Mouse (Mus musculus) hindbrain, embryonic 12.5 days (tissue): ENCODE measurements at regions not wholly inside any gene's neighbourhood (a gene's known extent, or its start where the extent isn't known, plus 50 kb on each side); places are given as distances from the start of the nearest gene placed in this dataset.
A peak's percentile ranks its signal among the peaks of the same experiment; 100 is the strongest.
"Not testable (repeated sequence)": the region's sequence is repeated elsewhere in the genome, so short reads cannot be mapped to it uniquely, and the experiment has no call there.

Source experiments
- ATAC-seq: fragments of 200-750 bp; cut with Nextera tagmentation; 2 replicates; pipeline ENCODE4 v1.8.0; 2017; ENCODE audit warnings: moderate TSS enrichment; ENCODE audit not compliant: low FRiP score
- H3K27ac ChIP-seq: fragments of 300-500 bp; sonication (generic); 2 replicates; pipeline ENCODE4 v1.5.1; 2016; ENCODE audit warnings: mild to moderate bottlenecking
- H3K27me3 ChIP-seq: fragments of 300-500 bp; sonication (generic); 2 replicates; pipeline ENCODE4 v1.6.1; 2016; ENCODE audit warnings: mild to moderate bottlenecking
- H3K36me3 ChIP-seq: fragments of 300-500 bp; sonication (generic); 2 replicates; pipeline ENCODE4 v1.6.1; 2016; ENCODE audit warnings: mild to moderate bottlenecking
- H3K4me1 ChIP-seq: fragments of 300-500 bp; sonication (generic); 2 replicates; pipeline ENCODE4 v1.6.1; 2016
- H3K4me2 ChIP-seq: fragments of 300-500 bp; sonication (generic); replicated peaks from 2 replicates; pipeline ENCODE4 v1.6.1; 2016; ENCODE audit warnings: mild to moderate bottlenecking
- H3K4me3 ChIP-seq: fragments of 300-500 bp; sonication (generic); 2 replicates; pipeline ENCODE4 v1.5.1; 2016; ENCODE audit warnings: mild to moderate bottlenecking
- H3K9ac ChIP-seq: fragments of 300-500 bp; sonication (generic); 2 replicates; pipeline ENCODE4 v1.6.1; 2016; ENCODE audit warnings: mild to moderate bottlenecking, moderate library complexity
- H3K9me3 ChIP-seq: fragments of 300-500 bp; sonication (generic); replicated peaks from 2 replicates; pipeline ENCODE4 v1.6.1; 2016; ENCODE audit warnings: mild to moderate bottlenecking
- WGBS: fragments of 180-500 bp; shearing (Covaris S2); methylation state at CpG from one replicate; pipeline ENCODE4 v1.1.7; 2016; 5-methylcytosine and 5-hydroxymethylcytosine counted together

GRCm38 (mm10) chr10:49985038-49985437 is 196.5 kb upstream of the Grik2 start:
- no peaks in the 10 kb centered on the region for H3K4me1 ChIP-seq
- no peak overlapping the region for H3K4me3 ChIP-seq
- H3K27me3 ChIP-seq = no peaks in the 10 kb centered on the region
- WGBS = 69% methylated on average over 2 of the region's 2 CpGs
- ATAC-seq = no peak
- H3K36me3 ChIP-seq = no peaks in the 10 kb centered on the region
- H3K9me3 ChIP-seq = no peaks in the 10 kb centered on the region
- H3K9ac ChIP-seq = no peak overlapping the region
- H3K4me2 ChIP-seq = no peak overlapping the region
- no peak overlapping the region for H3K27ac ChIP-seq

DNA sequence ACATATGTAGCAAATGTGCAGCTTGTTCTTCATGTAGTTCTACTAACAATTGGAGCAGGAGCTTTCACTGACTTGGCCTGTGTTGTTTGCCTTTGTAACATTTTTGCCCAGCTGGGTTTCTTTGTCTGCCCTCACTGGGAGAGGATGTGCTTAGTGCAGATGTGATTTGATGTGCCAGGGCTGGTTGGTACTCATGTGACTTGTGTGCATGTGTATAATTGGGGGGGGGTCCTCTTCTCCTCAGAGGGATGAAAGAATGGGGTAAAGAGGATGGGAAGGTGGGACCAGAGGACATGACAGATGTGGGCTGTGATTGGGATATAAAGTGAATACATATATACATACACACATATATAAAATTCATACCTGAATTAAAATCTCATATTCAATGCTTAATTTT is 163.9 kb upstream of the Grik2 start:
- Histone ChIP-seq H3K4me3 (no peak overlapping the region), H3K9me3 (no peaks in the 10 kb centered on the region), H3K36me3 (no peaks in the 10 kb centered on the region), H3K4me2 (no peak overlapping the region), H3K27ac (no peak overlapping the region), H3K4me1 (no peaks in the 10 kb centered on the region), H3K27me3 (no peaks in the 10 kb centered on the region), H3K9ac (no peak overlapping the region)
- 0 out of 2 replicates have a peak, but pooled peaks have one; percentile 38 for ATAC-seq

DNA sequence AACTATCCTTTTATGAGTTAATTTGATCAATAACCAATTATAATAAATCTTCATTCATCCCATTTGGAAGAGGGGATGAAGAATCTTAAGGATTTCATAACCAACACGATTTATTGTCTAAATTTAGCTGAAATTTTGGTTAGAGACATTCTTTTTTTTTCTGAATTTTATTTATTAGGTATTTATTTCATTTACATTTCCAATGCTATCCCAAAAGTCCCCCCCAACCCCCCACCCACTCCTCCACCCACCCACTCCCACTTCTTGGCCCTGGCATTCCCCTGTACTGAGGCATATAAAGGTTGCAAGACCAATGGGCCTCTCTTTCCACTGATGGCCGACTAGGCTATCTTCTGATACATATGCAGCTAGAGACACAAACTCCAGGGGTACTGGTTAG is 148.7 kb upstream of the Grik2 start:
- H3K27ac ChIP-seq, H3K9me3 ChIP-seq, ATAC-seq, H3K4me2 ChIP-seq, H3K4me3 ChIP-seq, H3K27me3 ChIP-seq, H3K9ac ChIP-seq, H3K4me1 ChIP-seq, H3K36me3 ChIP-seq: not testable (repeated sequence)
- WGBS = 75% methylated on average over 2 of the region's 2 CpGs

- ATAC-seq, H3K27me3 ChIP-seq, H3K36me3 ChIP-seq, H3K27ac ChIP-seq, H3K4me2 ChIP-seq, H3K4me3 ChIP-seq, H3K9ac ChIP-seq, H3K9me3 ChIP-seq, H3K4me1 ChIP-seq: not testable (repeated sequence)
- 86% methylated on average over 4 of the region's 4 CpGs for WGBS
Measured at GRCm38 (mm10) chr10:49909206-49909605, 120.6 kb upstream of the Grik2 start.

DNA sequence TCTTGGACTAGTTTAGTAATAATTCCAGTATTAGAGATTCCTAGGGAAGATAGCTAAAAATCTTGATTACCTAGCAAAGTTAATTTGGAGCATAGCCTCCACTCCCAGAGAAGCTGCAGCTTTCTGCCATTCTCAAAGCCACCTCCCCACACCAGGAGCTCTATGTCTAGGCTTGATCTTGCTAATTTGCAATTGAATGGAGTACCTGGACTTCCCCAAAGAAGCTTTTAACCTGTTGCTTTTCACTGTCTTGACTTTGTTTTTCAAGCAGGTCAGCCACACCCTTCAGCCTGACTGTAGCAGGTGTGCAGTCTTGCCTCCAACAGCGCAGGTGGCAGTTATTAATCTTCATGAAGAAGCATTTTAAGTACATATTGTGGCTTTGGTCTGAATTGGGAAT is 119.6 kb upstream of the Grik2 start:
- H3K9ac ChIP-seq, ATAC-seq, H3K36me3 ChIP-seq, H3K4me3 ChIP-seq, H3K9me3 ChIP-seq, H3K4me1 ChIP-seq, H3K27ac ChIP-seq, H3K27me3 ChIP-seq, H3K4me2 ChIP-seq: not testable (repeated sequence)
- WGBS = 66% methylated on average over 1 of the region's 1 CpGs

DNA sequence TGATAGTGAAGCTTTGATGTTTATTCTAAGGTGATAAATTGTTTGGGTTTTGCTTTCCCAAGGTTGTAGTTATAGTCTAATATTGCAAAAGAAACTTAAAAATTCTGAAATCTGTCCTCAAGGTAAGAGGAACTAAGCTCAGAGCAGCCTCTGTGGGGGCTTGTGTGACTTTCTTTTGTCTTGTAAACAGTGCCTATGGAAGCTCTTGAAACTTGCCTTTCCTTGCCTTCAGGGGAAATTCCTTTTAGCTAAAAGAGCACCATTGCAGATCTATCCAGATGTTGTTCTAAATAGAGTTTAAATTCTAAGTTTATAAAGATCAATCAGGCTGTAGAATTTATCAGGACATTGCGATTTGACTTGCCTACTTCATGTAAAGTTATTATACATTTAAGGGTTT is 116.1 kb upstream of the Grik2 start:
- H3K4me1 ChIP-seq, H3K4me3 ChIP-seq, H3K9ac ChIP-seq, H3K27me3 ChIP-seq, H3K4me2 ChIP-seq, H3K36me3 ChIP-seq, ATAC-seq, H3K27ac ChIP-seq, H3K9me3 ChIP-seq: not testable (repeated sequence)
- WGBS = 91% methylated on average over 1 of the region's 1 CpGs

DNA sequence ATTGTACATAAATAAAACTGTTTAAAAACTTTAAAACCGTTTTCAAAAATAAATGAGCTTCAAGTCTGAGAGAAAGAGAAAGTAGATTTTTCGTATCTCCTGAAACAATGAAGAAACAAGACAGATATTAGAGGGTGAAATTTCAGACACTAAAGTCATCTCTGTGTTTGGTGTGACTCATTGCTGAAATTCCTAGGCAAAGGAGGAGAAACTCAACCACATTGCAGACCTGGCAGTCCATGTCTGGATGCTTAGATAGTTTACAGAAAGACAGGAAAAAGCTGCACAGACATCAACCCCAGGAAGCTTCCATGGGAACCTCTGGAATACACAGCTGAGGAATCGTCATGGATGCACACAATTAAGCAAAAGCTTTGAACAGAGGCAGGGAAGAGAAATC is 106.9 kb upstream of the Grik2 start:
- Histone ChIP-seq H3K27ac (no peak overlapping the region), H3K4me2 (no peak overlapping the region), H3K4me3 (no peak overlapping the region), H3K27me3 (no peaks in the 10 kb centered on the region), H3K36me3 (no peaks in the 10 kb centered on the region), H3K9ac (no peak overlapping the region), H3K9me3 (no peaks in the 10 kb centered on the region), H3K4me1 (no peaks in the 10 kb centered on the region)
- WGBS = 77% methylated on average over 3 of the region's 3 CpGs
- no peak for ATAC-seq

DNA sequence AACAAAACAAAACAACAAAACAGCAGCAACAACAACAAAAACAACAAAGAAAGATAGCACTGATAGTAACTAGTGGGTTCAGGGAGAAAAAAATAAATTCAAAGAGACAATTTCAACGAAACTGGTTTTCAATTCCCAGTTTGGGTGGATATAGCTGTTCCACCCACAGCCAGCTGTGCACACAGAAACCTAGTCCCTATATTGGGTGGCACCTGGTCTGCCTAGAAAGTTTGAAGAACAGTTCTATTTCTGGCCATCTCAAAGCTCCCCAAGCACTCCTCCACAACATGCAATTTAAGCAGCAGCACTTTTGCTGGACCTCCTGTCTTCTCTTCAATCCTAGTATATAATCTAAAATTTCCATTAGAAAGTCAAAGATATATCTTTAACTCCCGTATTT is 95.5 kb upstream of the Grik2 start:
- H3K4me3 ChIP-seq = no peak overlapping the region
- no peaks in the 10 kb centered on the region for H3K27me3 ChIP-seq
- H3K4me1 ChIP-seq = no peaks in the 10 kb centered on the region
- 88% methylated on average over 2 of the region's 2 CpGs for WGBS
- no peaks in the 10 kb centered on the region for H3K9me3 ChIP-seq
- no peaks in the 10 kb centered on the region for H3K36me3 ChIP-seq
- no peak overlapping the region for H3K27ac ChIP-seq
- H3K9ac ChIP-seq = no peak overlapping the region
- ATAC-seq = no peak
- H3K4me2 ChIP-seq = no peak overlapping the region

DNA sequence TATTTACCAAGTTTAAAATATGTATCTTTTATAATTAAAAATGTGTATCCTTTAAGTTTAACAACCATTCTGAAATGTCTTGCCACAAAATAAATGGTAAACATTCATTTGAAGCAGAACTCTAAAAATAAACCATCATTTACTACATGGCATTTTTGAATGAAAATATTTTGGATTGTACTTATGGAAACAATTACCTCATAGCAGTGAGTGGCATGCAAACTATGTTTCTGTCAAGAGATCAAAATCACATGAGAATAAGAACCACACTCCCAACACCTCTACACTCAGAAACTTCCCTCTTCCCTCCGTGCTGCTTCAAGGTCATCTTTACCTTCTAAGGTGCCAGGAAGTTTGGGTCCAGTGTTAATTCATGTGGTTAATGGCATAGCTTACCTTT is 94.9 kb upstream of the Grik2 start:
- H3K9ac ChIP-seq = no peak overlapping the region
- H3K4me2 ChIP-seq = no peak overlapping the region
- no peaks in the 10 kb centered on the region for H3K36me3 ChIP-seq
- 62% methylated on average over 1 of the region's 1 CpGs for WGBS
- no peaks in the 10 kb centered on the region for H3K4me1 ChIP-seq
- H3K27me3 ChIP-seq = no peaks in the 10 kb centered on the region
- no peak overlapping the region for H3K4me3 ChIP-seq
- H3K9me3 ChIP-seq = no peaks in the 10 kb centered on the region
- no peak overlapping the region for H3K27ac ChIP-seq
- no peak for ATAC-seq

DNA sequence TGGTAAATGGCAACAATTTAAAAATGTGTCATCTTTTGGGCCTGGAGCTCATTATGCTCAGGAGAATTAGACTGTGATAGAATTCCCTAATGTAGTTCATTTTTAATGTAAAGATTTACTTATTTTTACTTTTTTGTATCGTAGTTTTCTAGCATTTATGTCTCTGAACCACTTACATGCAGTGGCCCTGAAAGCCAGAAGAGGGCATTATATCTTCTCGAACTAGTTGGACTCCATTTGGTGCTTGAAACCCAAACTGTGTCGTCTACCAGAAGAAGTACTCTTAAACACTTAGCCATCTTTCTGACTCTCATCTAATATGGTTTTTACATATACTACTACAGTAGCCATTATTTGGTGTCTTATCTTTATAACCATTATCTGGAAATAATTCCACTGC is 75.2 kb upstream of the Grik2 start:
- no peaks in the 10 kb centered on the region for H3K27me3 ChIP-seq

DNA sequence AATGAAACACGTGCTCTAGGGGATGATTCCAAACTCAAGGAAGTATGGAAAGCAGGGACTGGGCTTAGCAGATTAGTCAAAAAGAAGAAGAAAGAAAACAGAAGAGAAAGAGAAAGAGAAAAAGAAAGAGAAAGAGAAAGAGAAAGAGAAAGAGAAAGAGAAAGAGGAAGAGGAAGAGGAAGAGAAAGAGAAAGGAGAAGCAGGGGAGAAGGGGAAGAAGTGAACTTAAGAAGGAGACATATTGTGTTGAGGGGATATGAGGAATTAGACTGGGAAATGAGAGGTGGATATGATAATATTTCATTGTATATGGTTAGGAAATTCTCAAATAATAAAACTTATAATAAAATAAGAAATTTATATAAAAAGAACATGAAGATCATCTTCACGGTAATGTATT is 59.1 kb upstream of the Grik2 start:
- H3K4me3 ChIP-seq = no peak overlapping the region
- no peak overlapping the region for H3K9ac ChIP-seq
- no peak overlapping the region for H3K27ac ChIP-seq
- H3K27me3 ChIP-seq = no peaks in the 10 kb centered on the region
- no peaks in the 10 kb centered on the region for H3K36me3 ChIP-seq
- H3K4me1 ChIP-seq = no peaks in the 10 kb centered on the region
- ATAC-seq = no peak
- 71% methylated on average over 2 of the region's 2 CpGs for WGBS
- no peak overlapping the region for H3K4me2 ChIP-seq
- no peaks in the 10 kb centered on the region for H3K9me3 ChIP-seq

More for the DNA sequence above, 75.2 kb upstream of the Grik2 start:
- Histone ChIP-seq H3K4me1 (no peaks in the 10 kb centered on the region), H3K27ac (no peak overlapping the region), H3K4me2 (no peak overlapping the region), H3K36me3 (no peaks in the 10 kb centered on the region), H3K9me3 (no peaks in the 10 kb centered on the region), H3K9ac (no peak overlapping the region), H3K4me3 (no peak overlapping the region)
- whole genome bisulfite sequencing = 80% methylated on average over 3 of the region's 3 CpGs
- no peak for ATAC-seq

- 79% methylated on average over 3 of the region's 3 CpGs for WGBS
- no peak overlapping the region for H3K27ac ChIP-seq
- no peak overlapping the region for H3K4me2 ChIP-seq
- H3K4me1 ChIP-seq = no peaks in the 10 kb centered on the region
- H3K27me3 ChIP-seq = no peaks in the 10 kb centered on the region
- ATAC-seq = no peak
- H3K36me3 ChIP-seq = no peaks in the 10 kb centered on the region
- H3K4me3 ChIP-seq = no peak overlapping the region
- H3K9me3 ChIP-seq = no peaks in the 10 kb centered on the region
- H3K9ac ChIP-seq = no peak overlapping the region
Measured at GRCm38 (mm10) chr10:49844308-49844707, 55.7 kb upstream of the Grik2 start.
